Mouse (Mus musculus) kidney, adult 8-10 months (tissue): Measurements from ENCODE around the gene Mecr.
A peak's percentile ranks its signal among the peaks of the same experiment; 100 is the strongest.
"Not testable (repeated sequence)": the region's sequence is repeated elsewhere in the genome, so short reads cannot be mapped to it uniquely, and the experiment has no call there.

Experiments used
- DNase-seq, 2 experiments: peaks; one replicate each; pipeline ENCODE4 v3.0.0; 2022

The Mecr gene

DNA sequence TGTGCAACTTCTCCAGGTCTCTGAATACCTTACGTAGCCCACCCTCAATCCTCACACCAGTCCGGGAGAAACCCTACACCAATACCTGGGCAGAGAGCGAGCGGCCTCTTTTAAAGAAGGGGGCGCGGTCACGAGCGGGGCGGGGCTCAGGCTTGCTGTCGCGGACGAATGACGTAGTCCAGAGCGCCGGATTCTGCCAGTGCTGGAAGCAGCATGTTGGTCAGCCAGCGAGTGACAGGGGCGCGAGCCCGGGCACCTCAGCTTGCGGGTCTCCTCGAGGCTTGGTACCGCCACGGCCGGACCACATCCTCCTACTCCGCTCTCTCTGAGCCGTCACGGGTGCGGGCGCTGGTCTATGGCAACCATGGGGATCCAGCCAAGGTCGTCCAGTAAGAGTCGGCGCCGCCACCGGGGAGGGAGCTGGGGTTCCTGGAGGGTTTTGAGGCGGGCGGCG lies at the start of gene Mecr:
Gene Mecr, plus strand, starts transcription at position 181 of the 454 bp plus-strand sequence.
- peak; percentile 91 to 97 for DNase-seq

DNA sequence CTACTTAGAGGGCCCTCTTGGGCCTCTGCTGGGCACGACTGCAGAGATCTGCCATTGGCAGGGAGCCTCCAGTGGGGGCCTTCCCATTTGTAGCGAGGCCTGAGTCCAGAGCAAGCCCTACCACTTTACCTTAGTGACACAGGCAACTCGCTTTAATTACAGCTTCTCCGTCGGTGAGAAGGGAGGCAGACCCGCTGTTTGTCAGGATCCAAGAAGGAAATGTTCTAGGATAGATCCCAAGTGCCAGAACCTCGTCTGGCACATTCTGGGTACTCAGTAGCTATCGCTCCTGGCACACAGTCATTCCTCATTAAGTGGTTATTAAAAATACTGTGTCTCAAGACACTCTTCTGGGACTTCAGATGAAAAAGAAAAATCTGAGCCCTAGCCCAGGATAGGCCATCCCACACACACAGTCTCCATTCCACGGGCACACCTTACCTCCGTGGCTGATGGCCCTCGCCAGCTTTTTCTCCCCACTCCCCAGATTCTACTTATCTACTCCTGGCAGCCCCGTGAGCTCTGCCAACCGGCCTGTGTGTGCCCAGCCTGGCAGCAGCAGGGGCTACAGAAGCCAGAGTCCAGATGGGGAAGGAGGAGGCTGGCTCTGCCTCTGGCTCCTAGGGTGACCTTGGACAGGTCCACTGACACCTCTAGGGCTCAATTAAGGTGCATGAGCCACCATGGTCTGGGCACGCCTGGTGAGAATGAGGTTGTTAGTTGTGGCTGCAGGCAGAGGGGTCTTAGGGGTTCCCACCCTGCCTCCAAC lies 46.8 kb upstream of the Mecr start:
- no peak for DNase-seq

DNA sequence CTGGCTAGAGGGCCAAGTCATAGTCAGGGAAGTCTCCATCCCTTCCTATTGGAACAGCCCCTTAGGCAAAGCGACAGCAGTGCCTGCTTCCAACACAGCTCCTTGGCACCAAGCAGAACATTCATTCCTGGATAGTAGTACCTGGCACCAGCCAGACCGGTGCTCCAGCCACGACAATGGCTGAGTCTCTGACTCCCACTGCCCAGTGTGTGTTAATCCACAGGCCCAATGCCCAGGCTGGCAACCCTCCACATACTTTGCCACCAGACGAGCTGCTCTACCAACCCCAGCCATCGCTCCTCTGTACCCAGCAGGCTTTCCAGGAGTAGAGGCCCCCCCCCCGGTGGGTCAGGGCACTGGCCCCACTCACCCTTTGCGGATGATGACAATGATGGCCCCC lies 45.8 kb upstream of the Mecr start:
- DNase-seq: no peak

DNA sequence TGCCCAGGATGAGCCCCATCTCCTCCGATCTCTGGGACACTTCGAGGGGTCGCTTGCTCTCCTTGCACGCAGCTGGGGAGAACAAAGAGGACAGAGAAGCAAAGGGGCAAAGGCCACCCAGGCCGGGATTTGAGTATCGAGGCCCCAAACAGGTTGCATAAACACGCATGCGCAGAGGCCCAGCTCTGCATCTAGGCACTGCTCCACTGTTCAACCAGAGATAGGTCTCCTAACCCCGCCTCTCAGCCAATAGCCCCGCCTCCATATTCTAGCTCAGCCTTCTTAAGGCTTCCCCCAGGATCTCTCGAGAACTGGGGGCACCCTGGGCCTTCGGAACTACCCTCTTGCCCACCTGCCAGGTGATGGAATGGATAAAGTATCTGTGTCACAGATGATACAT lies 45.4 kb upstream of the Mecr start:
- DNase-seq: no peak

- DNase-seq: no peak
These were observed 44.3 kb upstream of the Mecr start for GRCm38 (mm10) chr4:131798968-131799367.

DNA sequence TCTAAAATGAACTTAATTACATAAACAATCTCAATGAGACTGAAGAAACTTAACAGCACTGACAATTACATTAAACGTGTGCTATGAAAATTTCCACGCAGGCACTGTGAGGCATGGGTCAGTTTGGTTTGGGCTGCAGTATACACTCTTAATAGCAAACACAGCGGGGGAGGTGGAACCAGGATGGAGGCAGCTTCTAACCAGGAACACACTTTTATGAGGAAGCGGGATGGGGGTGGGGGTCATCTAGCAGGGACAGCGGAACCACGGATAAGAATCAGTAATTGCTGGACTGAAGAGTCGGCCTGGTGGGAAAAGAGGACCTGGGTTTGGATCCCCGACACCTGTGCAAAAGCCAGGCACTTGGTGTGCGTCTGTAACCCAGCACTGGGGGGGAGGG lies 39.4 kb upstream of the Mecr start:
- DNase-seq: no peak

DNA sequence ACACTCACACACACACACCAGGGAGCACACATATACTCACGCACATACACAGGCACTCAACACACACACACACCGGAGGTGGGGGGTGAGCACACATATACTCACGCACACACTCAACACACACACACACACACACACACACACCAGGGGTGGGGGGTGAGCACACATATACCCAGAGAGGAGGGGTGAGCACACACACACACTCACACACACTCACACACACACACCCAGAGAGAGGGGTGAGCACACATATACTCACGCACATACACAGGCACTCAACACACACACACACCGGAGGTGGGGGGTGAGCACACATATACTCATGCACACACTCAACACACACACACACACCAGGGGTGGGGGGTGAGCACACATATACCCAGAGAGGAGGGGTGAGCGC lies 38.5 kb upstream of the Mecr start:
- not testable (repeated sequence) for DNase-seq

DNA sequence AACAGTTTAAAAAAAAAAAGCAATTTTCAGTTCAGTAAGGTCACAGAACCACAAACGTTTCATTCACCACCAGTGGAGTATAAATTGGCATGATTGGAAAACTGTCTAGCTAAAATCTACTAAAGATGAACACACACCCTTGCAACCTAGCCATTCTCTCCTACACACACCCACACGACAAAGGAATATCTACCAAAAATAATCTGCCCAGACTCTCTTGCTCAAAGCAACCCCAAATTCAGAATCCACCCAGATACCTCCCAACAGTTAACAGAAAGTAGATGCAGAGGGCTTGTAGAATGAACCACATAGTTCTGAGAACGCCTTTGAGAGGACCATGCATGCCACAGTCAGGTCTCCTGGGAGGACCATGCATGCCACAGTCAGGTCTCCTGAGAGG lies 38.0 kb upstream of the Mecr start:
- no peak for DNase-seq

- no peak for DNase-seq
These were observed 30.8 kb upstream of the Mecr start for GRCm38 (mm10) chr4:131812458-131812857.

- DNase-seq: no peak
These were observed 29.5 kb upstream of the Mecr start for GRCm38 (mm10) chr4:131813798-131814197.

DNA sequence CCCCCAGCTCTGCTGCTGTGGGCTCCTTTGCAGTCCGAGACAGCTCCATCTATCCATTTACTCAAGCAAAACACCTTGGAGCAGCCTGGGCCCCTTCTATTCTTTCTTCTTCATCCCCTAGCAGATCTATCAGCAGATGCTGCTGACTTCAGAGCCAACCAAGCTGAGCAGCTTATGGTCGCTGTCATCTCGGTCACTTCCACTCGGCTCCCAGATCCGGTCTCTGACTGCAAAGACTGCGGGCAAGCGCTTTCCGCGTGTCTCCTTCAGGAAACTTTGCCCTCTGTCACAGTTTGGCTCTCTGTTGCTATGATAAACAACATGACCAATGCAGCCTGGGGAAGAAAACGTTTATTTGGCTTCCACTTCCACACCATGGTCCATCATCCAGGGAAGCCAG lies 28.4 kb upstream of the Mecr start:
- DNase-seq: no peak

DNA sequence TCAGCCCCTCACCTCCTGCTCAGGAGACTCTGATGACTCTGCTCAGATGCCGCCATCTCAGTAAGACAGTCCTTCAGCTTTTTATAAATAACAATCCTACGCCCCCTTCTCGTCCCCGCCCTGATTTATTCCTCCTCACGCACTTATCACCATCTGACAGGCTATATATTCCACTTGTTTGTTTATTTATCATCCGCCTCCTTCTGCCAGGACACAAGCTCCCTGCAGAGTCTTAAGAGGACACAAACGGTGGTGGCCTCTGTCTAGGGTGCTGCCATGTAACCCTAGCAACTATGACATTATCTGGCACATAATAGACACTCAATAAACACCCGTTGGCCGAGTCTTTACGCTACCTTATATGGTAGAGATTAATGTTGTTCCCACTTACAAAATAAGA lies 27.5 kb upstream of the Mecr start:
- no peak for DNase-seq

DNA sequence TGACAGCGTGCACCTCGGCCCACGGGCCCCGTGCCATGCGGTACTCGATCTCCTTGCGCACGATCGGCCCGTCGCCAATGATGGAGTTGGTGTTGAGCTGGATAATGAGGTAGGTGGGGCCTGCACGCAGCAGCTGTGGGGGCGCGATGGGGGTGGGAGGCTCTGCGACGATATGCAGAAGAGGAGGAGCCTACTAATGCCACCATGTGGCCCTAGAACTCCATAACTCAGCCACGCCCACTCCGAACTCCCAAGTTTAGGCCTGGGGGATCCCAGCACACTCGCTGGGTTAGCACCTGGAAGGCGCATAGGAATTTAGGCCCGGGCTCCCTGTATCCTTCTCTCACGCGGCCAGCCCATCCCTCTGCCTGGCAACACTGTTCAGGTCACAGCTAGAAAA lies 24.3 kb upstream of the Mecr start:
- no peak for DNase-seq

DNA sequence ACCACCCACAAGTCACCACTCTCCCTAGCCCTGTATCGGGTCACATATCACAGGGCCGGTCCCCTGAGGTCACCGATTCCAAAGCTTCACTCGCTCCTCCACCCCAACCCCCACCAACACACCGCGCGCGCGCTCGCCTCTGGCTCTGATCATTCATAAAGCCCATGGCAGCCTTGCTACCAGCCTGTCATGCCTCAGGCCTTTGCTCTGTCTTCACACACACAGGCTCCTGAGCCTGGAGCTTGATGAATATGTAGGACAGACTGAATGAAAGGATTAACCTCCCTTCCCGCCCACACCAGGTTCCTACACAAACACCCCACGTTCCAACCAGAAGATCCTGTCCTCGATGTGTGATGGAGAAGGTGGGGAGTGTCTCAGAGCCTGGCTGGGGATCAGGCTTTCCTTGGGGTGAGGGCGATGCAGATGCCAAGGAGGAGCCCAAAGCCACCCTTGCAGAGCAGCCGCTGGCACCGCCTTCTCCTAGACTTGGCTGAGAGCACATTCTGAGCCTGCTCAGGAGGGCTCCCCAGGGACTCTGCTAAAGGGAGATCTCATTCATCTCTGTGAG lies 22.0 kb upstream of the Mecr start:
- DNase-seq: no peak

- no peak for DNase-seq
These were observed 20.7 kb upstream of the Mecr start for GRCm38 (mm10) chr4:131822583-131822982.

DNA sequence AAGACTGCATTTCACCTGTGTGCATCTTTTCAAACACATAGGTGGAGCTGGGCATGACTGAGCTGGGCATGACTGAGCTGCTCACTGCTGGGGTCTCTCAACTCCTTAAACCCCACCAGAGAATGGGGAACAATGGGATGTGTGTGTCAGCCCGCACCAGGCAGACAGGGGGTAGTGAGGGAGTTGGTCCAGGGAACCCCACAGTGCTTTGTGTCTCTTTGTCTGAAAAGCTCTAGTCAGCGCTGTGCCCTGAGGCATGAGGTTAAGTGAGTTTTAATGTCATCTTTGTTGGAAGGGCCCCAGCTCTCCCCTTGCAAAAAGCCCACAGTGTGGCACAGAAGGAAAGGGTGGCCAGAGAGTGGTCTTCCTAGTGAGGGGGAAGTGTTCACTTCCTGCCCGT lies 18.3 kb upstream of the Mecr start:
- no peak for DNase-seq

DNA sequence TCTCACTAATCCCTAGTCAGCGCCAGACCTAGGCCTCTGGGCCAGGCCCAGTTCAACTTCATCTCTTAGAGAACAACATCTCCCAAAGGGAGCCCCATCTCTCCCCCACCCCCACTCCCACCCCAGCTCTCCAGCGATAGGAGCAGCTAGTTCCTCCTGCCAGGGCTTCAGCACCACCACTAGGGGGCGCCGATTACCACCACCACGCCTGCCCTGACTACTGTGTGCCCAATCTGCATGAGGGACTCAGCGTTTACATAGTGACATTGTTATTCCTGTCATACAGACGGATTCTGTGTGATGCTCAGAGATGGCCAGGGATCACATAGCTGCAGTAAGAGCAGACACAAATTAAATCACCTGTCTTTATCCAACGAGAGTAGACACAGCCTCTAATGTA lies 17.4 kb upstream of the Mecr start:
- DNase-seq: no peak

GRCm38 (mm10) chr4:131826905-131827304 lies 16.4 kb upstream of the Mecr start:
- no peak for DNase-seq

DNA sequence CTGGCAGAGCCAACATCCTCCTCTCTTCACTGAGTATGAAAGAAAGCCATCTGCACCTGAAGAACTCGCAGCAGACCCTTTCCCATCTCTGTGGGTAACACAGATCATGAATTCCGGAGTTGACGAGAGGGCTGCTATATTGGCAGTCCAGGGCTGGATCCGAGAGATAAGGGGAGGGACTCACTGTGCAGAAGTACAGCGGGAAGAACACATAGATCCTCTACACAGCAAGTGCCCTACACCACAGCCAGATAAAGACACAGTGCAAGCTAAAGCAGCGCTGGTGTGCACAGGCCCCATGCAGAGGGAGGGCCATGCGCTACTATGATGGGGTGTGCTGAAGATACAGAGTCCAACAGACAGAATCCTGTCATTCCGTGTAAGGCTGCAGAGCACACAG lies 14.1 kb upstream of the Mecr start:
- DNase-seq: no peak

DNA sequence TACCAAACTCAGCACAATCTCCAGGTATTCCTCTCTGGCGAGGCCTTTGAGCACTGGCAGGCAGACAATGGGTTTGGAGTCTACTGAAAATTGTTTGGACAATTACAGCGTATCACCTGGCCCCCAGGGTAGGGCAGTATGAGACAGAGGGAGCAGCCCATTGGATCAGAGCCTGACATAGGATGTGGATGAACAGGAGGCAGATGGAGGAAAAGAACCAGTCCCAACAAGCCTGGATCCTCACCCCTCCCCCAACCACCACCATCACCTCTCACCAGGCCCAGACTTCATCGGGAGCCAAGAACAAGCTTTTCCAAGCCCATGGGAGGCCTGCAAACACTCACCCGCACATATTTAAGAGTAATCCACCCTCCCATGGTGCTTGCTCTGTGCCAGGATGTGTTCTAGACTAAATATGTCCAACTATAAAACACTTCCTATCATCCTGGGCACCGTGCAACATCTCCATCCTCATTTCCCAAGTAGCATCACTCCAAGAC lies 11.7 kb upstream of the Mecr start:
- DNase-seq: no peak

DNA sequence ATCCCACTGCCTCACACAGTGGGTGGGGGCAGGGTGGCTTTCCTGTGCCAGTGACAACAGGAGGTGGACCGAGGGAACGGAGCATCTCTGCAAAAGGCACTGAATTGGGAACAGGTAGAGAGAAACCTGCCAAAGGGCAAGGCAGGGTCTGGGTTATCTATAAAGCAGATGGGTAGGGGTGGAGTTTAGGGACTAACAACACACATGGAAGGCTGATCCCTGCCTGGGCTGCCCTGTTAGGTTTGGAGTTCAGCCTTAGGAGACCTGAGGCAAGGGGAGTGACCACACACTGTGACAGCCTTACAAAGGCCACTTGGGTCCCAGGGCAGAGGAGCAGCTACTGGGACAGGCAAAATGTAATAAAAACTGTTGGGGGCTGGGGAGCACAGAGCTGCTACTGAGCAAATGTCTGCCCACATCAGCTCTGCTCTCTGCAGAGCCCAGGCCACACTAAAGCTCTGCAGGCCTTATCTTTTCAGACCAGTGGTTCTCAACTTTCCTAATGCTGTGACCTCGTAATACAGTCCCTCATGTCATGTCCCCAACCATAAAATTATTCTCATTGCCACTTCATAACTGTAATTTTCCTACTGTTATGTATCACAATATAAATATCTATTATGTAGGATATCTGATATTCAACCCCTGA lies 10.4 kb upstream of the Mecr start:
- no peak for DNase-seq

DNA sequence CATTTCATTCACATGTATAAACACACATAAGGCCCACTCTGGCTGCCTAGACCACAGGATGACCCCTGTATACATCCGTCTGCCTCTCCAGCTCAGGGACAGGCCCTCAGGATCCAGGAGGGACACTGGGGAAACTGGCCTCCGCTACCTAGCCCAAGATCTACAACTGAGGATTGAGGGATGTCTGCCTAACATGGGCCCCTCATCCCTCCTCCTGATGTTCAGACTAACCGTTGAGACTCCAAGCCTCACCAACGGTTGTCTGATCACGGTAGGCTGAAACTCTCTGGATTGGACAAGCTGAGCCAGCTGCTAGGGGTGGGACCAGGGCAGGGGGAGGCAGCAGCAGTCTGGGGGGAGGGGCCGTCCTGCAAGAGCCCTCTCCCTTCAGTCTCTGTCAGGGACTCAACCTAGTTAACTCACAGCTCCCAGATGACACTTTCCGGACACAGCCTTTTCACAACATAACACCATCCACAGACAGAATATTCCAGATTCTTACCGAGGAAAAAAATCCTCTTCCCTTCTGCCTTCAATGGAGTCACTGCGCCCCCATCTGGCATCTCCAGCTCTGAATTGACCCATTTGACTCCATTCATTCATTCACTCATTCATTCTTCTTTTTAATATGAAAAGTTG lies 9.2 kb upstream of the Mecr start:
- DNase-seq: peak; percentile 36 to 47

- DNase-seq: peak in 1 of 2 experiments; percentile 30
These were observed 6.9 kb upstream of the Mecr start for GRCm38 (mm10) chr4:131836351-131836881.
